Comparison of ENCODE assay signal across 8 mouse cellular contexts in genomic region chr3:96645018-96645649, GRCm38 (mm10). TPM values are rescaled to one million over a fixed set of nuclear protein-coding genes. Genes with fewer than 3 reads are reported as not detected.
DNase-seq lines count a peak whose midpoint lies in the region; ATAC-seq and TF ChIP-seq lines count a peak whose summit lies in the region.

Gene Itga10, plus strand, starts transcription at chr3:96645584.

- DNase-seq in thymus, postnatal 25 days, result peak; percentile 11
- DNase-seq in thymus, postnatal 0 days (ENCODE audit: low spot score), result no peak
- DNase-seq in heart, postnatal 10 days, result peak; percentile 52 to 73
- no peak for DNase-seq in lung, adult 2 months
- DNase-seq in Muller cell, postnatal 12 days (ENCODE audit: inconsistent ontology term), result no peak

- H3K36me3 ChIP-seq in forebrain, embryonic 13.5 days (ENCODE audit: poor library complexity, severe bottlenecking), result peaks cover 31% of the 10 kb centered on the region
- peaks cover 21% of the 10 kb centered on the region for H3K36me3 ChIP-seq in forebrain, embryonic 15.5 days
- peaks cover 29% of the 10 kb centered on the region for H3K36me3 ChIP-seq in embryonic facial prominence, embryonic 12.5 days

- no peak within 1 kb of the TSS for H3K27ac ChIP-seq in forebrain, embryonic 13.5 days
- H3K27ac ChIP-seq in forebrain, embryonic 15.5 days (replicated peaks), result no peak within 1 kb of the TSS
- no peak within 1 kb of the TSS for H3K27ac ChIP-seq in embryonic facial prominence, embryonic 12.5 days

- no peaks in the 10 kb centered on the region for H3K9me3 ChIP-seq in forebrain, embryonic 13.5 days (replicated peaks)
- H3K9me3 ChIP-seq in forebrain, embryonic 15.5 days, result no peaks in the 10 kb centered on the region
- no peaks in the 10 kb centered on the region for H3K9me3 ChIP-seq in embryonic facial prominence, embryonic 12.5 days

- H3K4me2 ChIP-seq in forebrain, embryonic 13.5 days, result no peak within 1 kb of the TSS
- H3K4me2 ChIP-seq in forebrain, embryonic 15.5 days (replicated peaks), result no peak within 1 kb of the TSS
- H3K4me2 ChIP-seq in embryonic facial prominence, embryonic 12.5 days (replicated peaks), result no peak within 1 kb of the TSS

- intact Hi-C loops in heart, postnatal 10 days (cut with DNase I), result loop anchor here (2.0 kb wide), 1 partner anchor 18 kb away; no protein-coding TSS in a partner anchor

- no peaks in the 10 kb centered on the region for H3K4me1 ChIP-seq in forebrain, embryonic 13.5 days
- H3K4me1 ChIP-seq in forebrain, embryonic 15.5 days, result no peaks in the 10 kb centered on the region
- no peaks in the 10 kb centered on the region for H3K4me1 ChIP-seq in embryonic facial prominence, embryonic 12.5 days
- H3K4me1 ChIP-seq in lung, adult 2 months (ENCODE audit: control insufficient read depth, insufficient read depth, low read length), result no peaks in the 10 kb centered on the region

- TF ChIP-seq CTCF in lung, adult 2 months (IDR thresholded peaks at IDR 0.05; ENCODE audit: insufficient read depth, low read length), result peak; percentile 48

- TF ChIP-seq POLR2A in lung, adult 2 months (IDR thresholded peaks at IDR 0.05; ENCODE audit: borderline replicate concordance, extremely low read depth, low read depth, low read length), result no peak

- 66% methylated on average over 7 of the region's 7 CpGs for WGBS in forebrain, embryonic 13.5 days
- WGBS in forebrain, embryonic 15.5 days, result 64% methylated on average over 7 of the region's 7 CpGs
- 65% methylated on average over 7 of the region's 7 CpGs for WGBS in embryonic facial prominence, embryonic 12.5 days
- WGBS in lung, adult 2 months, result 65% methylated on average over 7 of the region's 7 CpGs

- no peaks in the 10 kb centered on the region for H3K27me3 ChIP-seq in forebrain, embryonic 13.5 days
- H3K27me3 ChIP-seq in forebrain, embryonic 15.5 days, result no peaks in the 10 kb centered on the region
- no peaks in the 10 kb centered on the region for H3K27me3 ChIP-seq in embryonic facial prominence, embryonic 12.5 days

- H3K9ac ChIP-seq in forebrain, embryonic 13.5 days, result peak within 1 kb of the TSS; percentile 8; the same call in 1 of the 2 replicates
- H3K9ac ChIP-seq in forebrain, embryonic 15.5 days (replicated peaks), result no peak within 1 kb of the TSS
- no peak within 1 kb of the TSS for H3K9ac ChIP-seq in embryonic facial prominence, embryonic 12.5 days

- ATAC-seq in forebrain, embryonic 13.5 days, result no peak
- no peak for ATAC-seq in forebrain, embryonic 15.5 days (replicated peaks)
- ATAC-seq in embryonic facial prominence, embryonic 12.5 days (ENCODE audit: insufficient number of reproducible peaks, insufficient read depth, low FRiP score, low TSS enrichment), result 0 out of 2 replicates have a peak, but pooled peaks have one; percentile 52

- no peak within 1 kb of the TSS for H3K4me3 ChIP-seq in forebrain, embryonic 13.5 days
- no peak within 1 kb of the TSS for H3K4me3 ChIP-seq in forebrain, embryonic 15.5 days
- no peak within 1 kb of the TSS for H3K4me3 ChIP-seq in embryonic facial prominence, embryonic 12.5 days
- H3K4me3 ChIP-seq in lung, adult 2 months (replicated peaks; ENCODE audit: extremely low read depth, low read depth, low read length), result no peak within 1 kb of the TSS

RNA-seq across cellular contexts. Expression of gene Itga10, which starts in this region (rescaled TPM):
- polyA plus RNA-seq in forebrain, embryonic 13.5 days (2015; fragmentation: Nextera tagmentation; extraction: Ambion mirVana), result 0.40 and 0.57 TPM in 2 replicates
- polyA plus RNA-seq in forebrain, embryonic 15.5 days (2015; fragmentation: Nextera tagmentation; extraction: Ambion mirVana), result 0.55 and 0.65 TPM in 2 replicates
- 0.31 and 0.35 TPM in 2 replicates for polyA plus RNA-seq in thymus, postnatal 0 days (2015; fragmentation: Nextera tagmentation; extraction: Ambion mirVana)
- polyA plus RNA-seq in embryonic facial prominence, embryonic 12.5 days (2016; fragmentation: Nextera tagmentation; extraction: Ambion mirVana), result 0.81 and 0.95 TPM in 2 replicates
- 1 to 10 TPM in 1 of 2 experiments, under 1 TPM in 1; 0.60 to 1.5 TPM for total RNA-seq in heart, postnatal 10 days (2021)
- 1.7 and 2.3 TPM in 2 replicates for polyA plus RNA-seq in lung, adult 2 months (2012; rRNA removed)

Comparison
In these comparisons a context has a peak if more than half of its experiments do, and no peak if none do; other contexts are left out.
1. DNase-seq: peak in thymus, postnatal 25 days (single experiment) and heart, postnatal 10 days (2 of 2); none in thymus, postnatal 0 days (single experiment), lung, adult 2 months (single experiment) and Muller cell, postnatal 12 days (single experiment).
2. Peak in ATAC-seq in embryonic facial prominence, embryonic 12.5 days; RNA of the gene not detected or under 1 TPM.